Comparison of ENCODE assay signal across 8 mouse cellular contexts in genomic region chr5:96911550-96912253, GRCm38 (mm10).
DNase-seq lines count a peak whose midpoint lies in the region; ATAC-seq lines count a peak whose summit lies in the region.

No protein-coding gene starts in this region.

- 40% methylated on average over 13 of the region's 13 CpGs for WGBS in heart, embryonic 12.5 days

- H3K27ac ChIP-seq in heart, embryonic 12.5 days (ENCODE audit: poor library complexity, severe bottlenecking): peak overlapping the region; percentile 65

- peak; percentile 28 for DNase-seq in ovary, postnatal 36 days (ENCODE audit: low spot score)
- DNase-seq in ovary, postnatal 10 days (ENCODE audit: low spot score): no peak
- DNase-seq in c-Kit-negative CD71-positive TER-119-positive erythroid progenitor cells, embryonic 14.5 days (ENCODE audit: low read depth, low spot score): peak; percentile 65
- peak; percentile 75 for DNase-seq in kidney, postnatal 10 days
- DNase-seq in lung, postnatal 10 days: peak; percentile 89
- peak; percentile 39 for DNase-seq in spleen, adult 12 weeks (ENCODE audit: low spot score)
- DNase-seq in cerebellum, adult 9-10 months: no peak

- H3K4me3 ChIP-seq in heart, embryonic 12.5 days: peak overlapping the region; percentile 22; the same call in 1 of the 2 replicates

- H3K4me1 ChIP-seq in heart, embryonic 12.5 days (replicated peaks): peaks cover 12% of the 10 kb centered on the region; the same call in 1 of the 2 replicates

- no peaks in the 10 kb centered on the region for H3K36me3 ChIP-seq in heart, embryonic 12.5 days

- H3K4me2 ChIP-seq in heart, embryonic 12.5 days: peak overlapping the region; percentile 56

- H3K9me3 ChIP-seq in heart, embryonic 12.5 days (replicated peaks): no peaks in the 10 kb centered on the region

- ATAC-seq in heart, embryonic 12.5 days (ENCODE audit: insufficient number of reproducible peaks, low FRiP score): peak; percentile 84

- H3K9ac ChIP-seq in heart, embryonic 12.5 days: no peak overlapping the region

- H3K27me3 ChIP-seq in heart, embryonic 12.5 days (replicated peaks): no peaks in the 10 kb centered on the region

Comparison
In these comparisons a context has a peak if more than half of its experiments do, and no peak if none do; other contexts are left out.
1. DNase-seq: peak in ovary, postnatal 36 days (single experiment), c-Kit-negative CD71-positive TER-119-positive erythroid progenitor cells, embryonic 14.5 days (single experiment), kidney, postnatal 10 days (single experiment), lung, postnatal 10 days (single experiment) and spleen, adult 12 weeks (single experiment); none in ovary, postnatal 10 days (single experiment) and cerebellum, adult 9-10 months (single experiment).